Mouse (Mus musculus): ENCODE measurements around the gene Anxa9. TPM values are rescaled to one million over a fixed set of nuclear protein-coding genes. Genes with fewer than 3 reads are reported as not detected.

Anxa9 gene
- total RNA-seq, 2 experiments from 2014 or later: 1.1 to 1.3 TPM

DNA sequence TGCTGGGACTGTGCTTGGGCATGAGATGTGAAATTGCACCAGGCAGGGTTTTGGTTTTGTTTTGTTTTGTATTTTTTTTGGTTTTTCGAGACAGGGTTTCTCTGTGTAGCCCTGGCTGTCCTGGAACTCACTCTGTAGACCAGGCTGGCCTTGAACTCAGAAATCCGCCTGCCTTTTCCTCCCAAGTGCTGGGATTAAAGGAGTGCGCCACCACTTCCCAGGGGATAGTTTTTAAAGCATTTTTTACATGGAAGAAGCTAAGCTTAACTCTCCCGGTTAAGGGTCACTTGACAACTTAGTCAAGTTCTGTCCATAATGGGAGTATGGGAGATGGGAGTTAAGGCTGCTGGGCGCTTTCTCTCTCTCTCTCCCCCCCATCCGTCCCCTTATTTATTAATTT, 7.1 kb upstream of the Anxa9 start:
- DNase-seq: no peak

DNA sequence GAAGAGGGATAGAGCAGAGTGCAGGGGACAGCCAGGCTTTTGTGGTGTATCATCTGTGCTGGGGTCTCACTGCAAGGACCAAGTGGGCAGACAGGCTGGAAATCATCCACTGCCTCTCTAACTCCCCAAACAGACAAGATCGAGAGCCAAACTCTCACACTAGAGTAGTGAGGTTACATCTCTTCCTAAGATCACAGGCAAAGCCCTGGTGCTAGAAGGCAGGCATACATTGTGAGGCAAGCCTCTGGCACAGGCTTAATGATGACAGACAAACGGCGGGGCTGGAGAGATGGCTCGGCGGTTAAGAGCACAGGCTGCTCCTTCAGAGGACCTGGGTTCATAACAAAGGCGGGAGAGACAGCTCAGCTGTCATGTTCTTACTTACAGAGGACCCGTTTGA, 6.5 kb upstream of the Anxa9 start:
- DNase-seq: no peak

DNA sequence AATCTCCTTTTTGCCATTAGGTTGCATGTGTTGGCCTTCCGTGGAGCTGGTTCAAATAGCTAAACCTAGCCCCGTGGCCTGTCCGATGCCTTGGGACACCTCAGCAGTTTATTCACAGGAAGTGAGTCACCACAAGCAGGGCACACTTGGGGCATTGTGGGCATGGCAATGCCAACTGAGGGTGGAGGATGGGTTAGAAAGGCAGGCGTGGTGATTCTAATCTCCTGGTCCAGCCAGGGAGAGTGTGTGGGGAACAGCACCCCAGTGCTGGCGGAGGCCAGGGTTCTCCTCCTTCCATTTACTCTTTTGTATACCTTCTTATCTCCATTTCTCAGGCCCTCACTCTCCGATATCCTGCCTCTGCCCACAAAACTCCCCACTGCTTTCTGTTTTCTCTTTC, 5.6 kb upstream of the Anxa9 start:
- DNase-seq: peak; percentile 64

DNA sequence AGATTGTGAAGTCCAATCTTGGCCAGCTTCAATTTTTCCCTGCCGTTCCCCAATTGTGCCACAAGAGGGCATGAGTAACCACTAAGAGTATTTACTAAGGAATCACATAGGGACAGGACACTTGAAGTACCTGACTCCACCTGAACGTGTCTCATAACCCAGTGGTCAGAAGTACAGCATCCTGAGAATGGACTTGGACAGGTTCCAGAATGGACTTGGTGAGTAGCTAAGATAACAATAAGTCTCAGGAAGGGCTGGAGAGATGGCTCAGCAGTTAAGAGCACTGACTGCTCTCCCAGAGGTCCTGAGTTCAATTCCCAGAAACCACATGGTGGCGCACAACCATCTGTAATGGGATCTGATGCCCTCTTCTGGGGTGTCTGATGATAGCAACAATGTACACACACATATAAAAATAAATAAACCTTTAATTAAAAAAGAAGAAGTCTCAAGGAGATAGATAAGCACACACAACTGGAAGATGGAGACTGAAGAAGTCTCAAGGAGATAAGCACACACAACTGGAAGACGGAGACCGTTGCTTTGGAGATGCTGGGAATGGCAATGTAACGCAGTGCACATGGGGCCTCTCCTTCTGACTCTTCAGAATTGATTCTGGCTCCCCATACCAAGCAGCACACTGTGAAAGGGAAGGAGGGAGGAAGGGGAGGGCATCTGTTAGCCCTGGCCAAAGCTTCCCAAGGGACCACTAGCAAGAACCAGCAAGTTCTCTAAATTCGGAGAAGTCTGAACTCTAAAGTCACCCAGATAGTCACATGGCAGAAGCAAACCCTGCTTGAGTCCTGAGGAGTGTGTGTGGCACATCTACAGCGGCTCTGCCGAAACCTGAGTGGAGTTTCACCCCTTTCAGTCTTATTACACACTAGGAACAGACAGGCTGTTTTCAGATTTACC, 4.2 kb upstream of the Anxa9 start:
- peak; percentile 77 for DNase-seq

DNA sequence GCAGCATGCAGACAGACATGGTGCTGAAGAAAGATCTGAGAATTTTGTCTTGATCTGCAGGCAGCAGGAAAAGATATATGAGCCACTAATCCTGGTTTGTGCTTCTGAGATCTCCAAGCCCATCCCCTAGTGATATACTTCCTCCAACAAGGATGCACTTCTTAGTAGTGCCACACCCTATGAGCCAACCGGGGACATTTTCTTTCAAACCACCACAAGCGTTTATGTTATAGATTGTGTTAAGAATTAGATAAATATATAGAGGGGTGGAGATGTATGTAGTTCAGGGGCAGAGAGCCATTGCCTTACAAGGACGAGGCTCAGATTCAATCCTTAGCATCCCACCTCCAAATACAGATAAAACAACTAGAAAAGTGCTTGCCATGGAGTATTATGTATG, 3.5 kb upstream of the Anxa9 start:
- DNase-seq: no peak

DNA sequence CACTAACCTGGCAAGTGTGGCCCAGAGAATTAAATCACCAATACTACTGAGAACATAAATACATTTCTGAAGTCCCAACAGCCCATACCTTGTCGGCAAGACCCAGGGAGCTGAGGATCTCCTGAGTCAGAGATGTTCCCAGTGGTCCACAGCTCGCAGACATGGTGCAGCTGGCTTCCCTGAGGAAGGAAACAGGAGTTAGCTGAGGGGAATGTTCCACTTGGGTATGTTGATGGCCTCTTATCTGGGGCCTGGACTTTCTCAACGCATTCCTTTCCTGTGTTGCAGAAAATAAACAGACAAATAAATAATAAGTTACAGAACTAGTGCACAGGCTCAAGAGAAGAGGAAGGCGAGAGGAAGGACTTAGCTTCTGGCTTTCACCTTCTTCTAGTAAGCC, 732 bp downstream of the Anxa9 start:
- DNase-seq: no peak

DNA sequence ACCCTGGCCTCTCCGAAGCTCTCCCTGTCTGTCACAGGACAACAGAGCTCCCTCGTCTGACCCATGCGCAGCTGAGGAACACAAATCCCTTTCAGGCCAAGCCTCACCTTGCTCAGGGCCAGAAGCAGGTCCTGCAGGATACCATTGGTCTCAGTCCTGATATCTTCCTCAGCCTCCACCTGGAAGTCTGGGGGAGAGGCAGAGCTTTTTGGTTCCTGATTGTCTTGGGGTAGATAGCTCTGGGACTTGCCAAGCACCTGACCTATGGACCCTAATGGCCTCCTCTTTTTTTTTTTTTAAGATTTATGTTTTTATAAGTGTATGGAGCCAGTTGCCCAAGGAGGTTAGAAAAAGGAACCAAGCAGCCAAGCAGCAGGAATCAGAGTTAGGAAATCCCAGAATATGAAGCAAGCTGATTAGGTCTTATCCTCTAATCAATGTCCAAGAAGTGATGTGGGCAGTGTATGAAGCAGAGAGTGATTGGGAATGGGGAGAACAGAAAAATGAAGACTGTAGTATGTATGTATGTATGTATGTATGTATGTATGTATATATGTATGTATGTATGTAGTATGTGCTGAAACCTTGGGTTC, 5.7 kb downstream of the Anxa9 start:
- no peak for DNase-seq

DNA sequence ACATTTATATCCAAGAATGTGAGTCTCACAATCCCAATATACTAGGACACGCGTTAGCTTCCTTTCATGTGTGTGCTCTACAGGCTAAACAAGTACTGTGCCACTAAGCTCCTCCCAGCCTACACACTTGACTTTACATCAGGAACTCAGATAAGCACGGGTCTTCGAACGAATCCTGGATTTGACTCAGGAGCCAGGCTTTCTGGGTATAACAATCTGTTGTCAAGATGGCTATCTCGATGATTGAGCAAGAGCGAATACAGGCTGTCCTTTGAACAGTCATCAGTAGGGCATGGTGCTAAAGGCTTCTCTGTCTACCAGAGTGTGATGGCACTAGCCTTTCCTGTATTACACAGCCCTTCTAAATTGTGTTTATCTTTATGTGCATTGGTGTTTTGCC, 9.0 kb downstream of the Anxa9 start:
- DNase-seq: no peak

DNA sequence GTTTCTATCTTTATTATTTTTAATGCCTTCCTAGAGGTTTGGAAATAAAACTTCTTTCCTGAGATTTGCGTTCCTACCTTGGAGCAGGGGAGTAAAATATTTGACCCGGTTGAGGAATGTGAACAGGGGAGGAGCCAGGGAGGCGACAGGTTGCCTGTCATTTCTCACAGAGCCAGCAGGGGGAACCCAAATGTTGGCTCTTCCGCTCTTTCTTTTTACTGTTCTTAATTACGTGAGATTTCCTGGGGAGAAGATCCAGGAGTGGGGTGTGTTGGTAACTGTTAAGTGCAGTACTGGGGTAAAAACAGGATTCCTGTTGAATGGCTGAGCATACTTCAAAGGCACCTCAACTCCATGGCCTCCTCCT, 10.9 kb downstream of the Anxa9 start:
- DNase-seq: peak; percentile 66

DNA sequence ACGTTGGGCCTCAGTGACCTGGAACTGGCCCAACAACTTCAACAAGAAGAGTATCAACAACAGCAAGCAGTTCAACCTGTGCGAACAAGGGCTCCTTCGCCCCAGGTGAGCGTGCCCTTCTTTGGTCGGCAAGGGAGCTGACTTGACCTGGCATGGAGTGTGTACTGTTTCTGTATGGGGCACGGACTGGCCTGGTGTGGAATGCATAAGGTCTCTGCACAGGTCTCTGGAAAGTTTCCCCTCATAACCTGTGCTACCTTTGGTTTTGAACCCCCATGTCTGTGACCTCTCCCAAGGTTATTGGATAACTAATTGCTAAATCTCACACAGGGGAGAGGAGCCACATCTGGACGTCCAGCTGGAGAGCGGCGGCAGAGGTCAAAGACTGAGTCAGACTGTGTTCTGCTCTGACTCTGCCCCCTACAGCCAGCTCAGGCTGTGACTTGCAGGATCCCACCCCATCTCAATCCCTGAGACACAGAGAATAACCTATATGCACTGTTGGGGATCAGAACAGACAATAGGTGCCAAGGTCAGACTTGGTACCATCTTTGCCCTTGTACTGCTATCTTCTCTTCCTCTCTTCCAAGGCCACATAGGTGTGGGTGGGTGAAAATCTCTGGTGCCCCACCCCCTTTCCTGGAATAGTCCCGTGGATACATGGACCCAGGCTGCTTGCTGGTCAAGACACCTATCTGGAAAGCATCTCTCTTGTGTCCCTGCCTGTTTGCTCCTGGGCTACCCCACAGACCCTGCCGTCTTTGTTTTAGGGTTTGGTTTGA, 11.5 kb downstream of the Anxa9 start:
- peak; percentile 47 for DNase-seq

DNA sequence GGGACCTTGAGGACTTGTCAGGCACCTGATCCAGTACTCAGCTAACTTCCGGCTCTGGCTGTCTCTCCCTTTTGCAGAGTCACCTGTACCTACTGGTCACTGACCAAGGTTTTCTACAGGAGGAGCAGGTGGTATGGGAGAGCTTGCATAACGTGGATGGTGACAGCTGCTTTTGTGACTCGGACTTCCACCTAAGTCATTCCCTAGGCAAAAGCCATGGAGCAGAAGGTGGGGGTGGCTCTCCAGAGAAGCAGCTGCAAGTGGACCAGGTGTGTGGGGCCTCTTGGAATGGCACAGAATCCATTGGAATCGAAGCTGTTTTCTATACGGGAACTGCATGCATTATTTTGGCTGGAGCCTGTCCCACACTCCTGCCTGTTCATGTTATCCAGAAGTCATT, 12.3 kb downstream of the Anxa9 start:
- no peak for DNase-seq

DNA sequence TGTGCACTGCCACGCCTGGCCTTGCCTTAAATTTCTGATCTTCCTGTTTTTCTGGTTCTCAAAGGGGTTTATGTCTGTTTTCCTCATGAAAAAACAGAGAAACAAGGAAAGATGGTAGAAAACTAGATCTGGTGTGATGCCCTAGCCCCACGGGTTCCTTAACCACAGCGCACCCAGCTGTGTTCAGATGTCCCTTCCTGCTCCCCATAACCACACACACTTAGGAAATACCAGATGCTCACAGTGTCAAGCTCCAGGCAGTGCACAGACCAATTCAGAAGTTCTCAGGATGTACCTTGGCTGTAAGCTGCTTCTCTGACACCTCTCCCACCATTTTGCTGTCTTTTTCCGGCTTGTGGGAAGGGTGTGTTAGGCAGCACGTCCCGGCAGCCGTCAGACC, 12.7 kb downstream of the Anxa9 start:
- no peak for DNase-seq

DNA sequence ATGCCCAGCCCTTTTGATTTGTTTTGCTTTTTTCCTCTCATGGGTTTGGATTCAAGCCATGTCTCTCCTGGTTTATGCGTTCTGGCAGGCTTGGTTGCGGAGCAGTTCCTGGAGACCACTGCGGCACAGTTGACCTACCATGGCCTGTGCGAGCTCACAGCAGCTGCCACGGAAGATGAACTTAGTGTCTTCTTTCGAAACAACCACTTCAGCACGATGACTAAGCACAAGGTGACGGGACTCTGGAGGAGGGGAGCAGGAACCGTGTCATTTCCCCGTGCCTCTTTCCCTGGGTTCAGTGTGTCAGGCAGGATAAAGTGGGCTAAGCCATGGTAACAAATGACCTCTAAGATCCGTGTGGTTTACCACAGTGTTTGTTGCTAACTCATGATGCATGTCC, 13.4 kb downstream of the Anxa9 start:
- DNase-seq: no peak

DNA sequence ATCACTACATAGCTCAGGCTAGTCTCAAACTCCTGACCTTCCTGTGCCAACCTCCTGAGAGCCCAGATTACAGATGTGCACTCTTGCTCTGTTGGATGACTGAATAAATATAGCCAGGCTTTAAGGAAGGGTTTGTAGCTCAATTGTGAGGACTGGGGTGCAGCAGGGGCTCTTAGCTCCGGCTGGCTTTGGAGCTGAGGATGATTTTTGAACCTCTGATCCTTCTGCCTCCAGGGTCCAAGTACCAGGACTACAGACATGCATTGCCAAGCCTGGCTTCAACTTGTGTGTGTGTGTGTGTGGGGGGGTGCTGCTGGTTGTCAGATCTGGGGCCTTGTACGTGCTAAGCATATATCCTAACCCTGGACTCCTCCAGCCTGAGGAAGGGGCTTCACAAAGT, 14.1 kb downstream of the Anxa9 start:
- DNase-seq: no peak

DNA sequence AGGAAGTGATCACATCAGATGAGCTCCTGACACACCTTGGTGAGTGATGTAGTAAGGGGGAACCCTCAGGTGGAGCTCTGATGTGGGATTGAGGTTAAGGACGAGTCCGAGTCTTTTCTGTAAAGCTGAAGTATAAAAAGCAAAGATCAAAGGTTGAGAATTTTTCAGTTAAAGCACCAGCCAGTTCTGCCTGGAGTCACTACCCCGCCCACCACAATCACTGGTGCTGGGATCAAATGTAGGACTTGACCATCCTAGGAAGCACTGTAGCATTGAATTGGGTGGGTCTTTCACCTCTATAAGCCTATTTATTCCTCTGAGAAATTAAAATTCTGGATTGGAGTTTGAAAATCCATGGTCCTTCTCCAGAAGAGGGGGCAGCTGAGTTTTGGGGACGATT, 15.9 kb downstream of the Anxa9 start:
- no peak for DNase-seq

DNA sequence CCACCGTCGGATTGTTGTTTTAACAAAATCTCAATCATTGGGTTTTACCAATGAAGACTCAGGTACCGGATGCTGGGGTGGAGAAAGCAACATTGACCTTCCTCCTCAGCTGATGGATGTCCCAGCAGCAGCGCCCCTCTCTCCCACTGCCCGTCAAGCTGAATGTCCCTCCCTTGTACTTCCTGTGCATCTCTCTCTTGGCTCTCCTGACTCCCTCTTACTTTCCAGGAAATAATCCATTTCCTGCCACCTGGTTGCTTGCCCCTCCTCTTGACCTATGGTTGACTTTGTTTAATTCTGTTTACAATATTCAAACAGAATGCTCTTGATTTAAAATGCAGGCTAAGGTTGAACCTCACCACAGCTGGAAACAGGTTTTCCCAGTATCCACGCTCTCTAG, 16.8 kb downstream of the Anxa9 start:
- DNase-seq: no peak

DNA sequence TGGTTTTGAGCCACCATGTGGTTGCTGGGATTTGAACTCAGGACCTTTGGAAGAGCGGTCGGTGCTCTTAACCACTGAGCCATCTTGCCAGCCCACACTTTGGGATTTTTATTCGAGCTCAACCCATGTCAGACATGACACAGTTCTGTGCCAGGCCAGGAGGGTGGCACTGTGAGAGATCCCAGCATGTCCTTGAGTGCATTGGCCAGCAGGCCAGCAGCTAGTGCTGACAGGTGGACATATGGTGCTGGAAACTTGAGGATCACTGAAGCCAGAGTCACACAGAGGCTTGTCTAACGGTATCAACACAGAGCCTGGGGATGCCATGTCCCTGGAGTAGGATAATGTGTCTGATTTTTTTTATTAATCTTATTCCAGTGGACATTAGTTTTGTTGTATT, 17.6 kb downstream of the Anxa9 start:
- DNase-seq: no peak

DNA sequence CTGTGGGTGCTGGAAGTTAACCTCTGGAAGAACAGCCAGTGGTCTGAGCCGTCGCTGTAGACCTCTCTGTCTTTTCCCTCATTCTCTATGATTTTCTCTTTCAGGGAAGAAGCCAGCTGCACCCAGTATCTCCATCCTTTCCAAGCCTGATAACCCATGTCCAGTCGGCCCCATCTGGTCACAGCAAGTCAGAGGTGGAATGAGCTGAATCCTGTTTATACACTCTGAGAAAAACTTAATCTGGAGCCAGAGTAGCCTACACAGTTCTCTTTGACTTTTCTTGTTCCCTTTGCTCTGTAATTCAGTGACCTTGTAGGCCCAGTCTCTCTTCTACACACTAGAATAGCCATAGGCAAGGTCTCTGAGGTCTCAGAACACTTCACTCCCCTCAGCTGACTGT, 19.4 kb downstream of the Anxa9 start:
- DNase-seq: no peak

DNA sequence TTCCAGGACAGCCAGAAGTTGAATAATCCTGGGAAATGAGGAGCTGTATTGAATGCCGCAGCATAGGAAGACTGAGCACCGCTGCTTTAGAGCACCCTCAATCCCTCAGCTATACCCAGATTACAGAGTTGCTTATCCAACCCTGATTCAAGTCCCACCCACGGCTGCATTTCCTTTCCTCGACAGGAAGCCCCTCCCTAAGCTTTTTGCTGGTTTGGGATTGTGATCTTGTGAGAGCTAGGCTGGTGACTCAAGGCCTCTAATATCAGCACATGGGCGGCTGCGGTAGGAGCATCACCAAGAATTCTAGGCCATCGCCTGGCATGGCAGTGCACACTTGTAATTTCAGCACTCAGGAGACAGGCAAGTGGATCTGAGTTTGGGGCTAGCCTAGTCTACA, 20.5 kb downstream of the Anxa9 start:
- no peak for DNase-seq

DNA sequence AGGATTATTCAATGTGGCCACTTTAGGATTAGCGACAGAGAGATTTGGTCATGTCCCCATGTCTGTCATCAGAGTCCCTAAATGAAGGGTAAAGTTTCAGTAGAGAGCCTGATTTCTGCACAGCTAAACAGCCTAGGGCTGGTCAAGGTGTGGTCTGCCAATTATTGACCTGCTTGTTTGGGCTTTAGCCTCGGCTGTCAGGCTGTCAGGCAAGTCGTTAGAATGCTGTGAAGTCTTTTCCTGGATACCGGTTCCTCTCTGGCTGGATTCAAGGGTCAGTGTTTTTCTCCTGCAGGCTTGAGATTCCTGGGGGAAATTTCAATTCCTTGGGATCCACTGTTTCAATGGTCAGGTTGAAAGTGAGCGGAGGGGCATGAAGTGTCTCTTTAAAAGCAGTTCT, 21.0 kb downstream of the Anxa9 start:
- no peak for DNase-seq

DNA sequence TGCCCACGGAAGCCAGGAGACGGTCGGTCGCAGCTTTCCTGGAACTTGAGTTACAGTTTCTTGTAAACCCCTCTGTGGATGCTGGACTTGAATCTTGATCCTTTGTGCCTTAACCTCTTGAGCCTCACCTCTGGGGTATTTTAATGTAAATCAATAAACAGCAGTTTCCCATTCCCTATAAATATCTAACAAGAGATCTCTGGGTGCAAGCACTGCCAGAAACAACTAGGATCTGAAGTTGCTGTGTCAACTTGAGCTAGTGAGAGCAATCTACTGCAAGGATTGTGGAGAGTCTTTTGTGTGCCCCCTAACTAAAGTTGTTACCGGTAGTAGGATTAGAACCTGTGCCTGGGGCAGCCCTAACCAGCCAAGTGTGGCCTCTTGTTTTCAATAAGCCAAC, 21.6 kb downstream of the Anxa9 start:
- no peak for DNase-seq

DNA sequence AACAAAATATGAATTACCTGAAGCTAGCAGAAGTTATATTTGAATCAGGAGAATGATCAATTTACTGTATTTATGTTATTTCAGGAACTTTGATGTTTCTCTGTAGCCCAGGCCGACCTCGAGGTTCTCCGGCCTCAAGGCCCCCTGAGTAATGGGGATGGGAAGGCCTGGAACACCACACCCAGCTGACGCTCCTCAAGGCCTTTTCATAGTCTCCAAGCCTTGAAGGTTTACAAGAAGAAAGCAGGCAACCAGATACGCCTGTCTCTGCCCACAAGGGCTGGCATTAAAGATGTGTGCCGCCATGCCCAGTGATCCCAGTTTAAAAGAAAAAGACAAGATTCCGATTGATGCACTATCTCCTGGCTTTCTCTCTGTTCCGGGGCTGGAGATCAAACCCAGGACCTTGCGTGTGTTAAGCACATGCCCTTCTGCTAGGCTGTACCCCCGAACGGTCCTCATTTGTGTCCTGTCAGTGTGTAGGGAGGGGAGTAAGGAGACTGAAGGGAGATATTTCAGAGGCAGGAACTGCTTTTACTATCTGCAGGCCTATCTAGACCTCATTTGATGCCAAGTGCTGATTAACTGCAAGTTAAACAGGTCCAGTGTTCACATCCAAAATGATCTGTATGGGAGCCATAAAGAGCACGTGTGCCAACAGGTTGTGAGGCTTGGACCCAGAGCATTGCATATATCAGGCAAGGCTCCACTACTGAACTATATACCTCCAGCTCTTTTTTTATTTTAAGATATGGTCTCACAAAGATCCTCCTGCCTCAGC, 22.3 kb downstream of the Anxa9 start:
- DNase-seq: peak; percentile 61

DNA sequence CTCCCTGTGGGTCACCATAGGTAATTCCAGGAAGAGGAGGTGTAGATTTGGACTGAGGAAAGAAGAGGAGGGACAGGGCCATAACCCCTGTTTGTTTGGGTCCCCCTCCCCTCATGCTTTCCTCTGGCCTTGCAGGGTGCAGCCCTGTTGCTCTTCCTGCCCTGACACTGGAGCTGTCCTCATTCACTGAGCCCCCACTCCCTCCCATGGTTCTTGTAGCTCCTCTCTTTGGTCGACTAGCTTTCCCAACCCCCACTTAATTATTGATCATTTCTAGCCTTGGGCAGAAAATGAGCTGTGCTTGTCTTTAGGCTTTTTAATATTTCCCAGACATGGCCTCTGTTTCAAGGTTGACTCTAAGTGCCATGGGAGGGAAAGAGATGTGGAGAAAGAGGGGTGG, 22.9 kb downstream of the Anxa9 start:
- no peak for DNase-seq

All from adrenal gland, postnatal 10 days (tissue).